Mouse (Mus musculus) right cerebral cortex, postnatal 36 days (tissue): Measurements from ENCODE around the gene Ankrd28.

Source experiments
- DNase-seq, 2 experiments: peaks; one replicate each; pipeline ENCODE4 v3.0.0; 2022; ENCODE audit warnings: low spot score in 2 of 2, mixed read lengths in 1 of 2

The Ankrd28 gene

DNA sequence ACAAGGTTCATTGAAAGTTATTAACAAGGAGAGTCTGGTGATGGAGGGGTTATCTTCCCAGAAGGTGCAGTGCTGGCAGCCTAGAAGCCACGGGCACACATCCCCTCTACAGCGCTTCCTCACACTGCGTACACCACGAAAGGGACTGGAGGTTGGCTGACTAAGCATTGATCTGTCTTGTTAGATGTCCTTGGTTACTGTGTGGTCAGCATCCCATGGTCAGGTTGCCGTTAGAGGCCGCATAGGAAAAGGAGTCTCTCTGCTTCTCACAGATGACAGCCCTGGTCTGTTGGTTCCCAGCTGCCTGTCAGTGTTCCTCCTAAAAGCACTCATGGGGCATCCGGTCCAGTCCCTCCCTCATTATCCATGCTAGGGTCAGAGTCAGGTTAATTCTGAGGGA is 179.2 kb downstream of the Ankrd28 start:
- no peak for DNase-seq

DNA sequence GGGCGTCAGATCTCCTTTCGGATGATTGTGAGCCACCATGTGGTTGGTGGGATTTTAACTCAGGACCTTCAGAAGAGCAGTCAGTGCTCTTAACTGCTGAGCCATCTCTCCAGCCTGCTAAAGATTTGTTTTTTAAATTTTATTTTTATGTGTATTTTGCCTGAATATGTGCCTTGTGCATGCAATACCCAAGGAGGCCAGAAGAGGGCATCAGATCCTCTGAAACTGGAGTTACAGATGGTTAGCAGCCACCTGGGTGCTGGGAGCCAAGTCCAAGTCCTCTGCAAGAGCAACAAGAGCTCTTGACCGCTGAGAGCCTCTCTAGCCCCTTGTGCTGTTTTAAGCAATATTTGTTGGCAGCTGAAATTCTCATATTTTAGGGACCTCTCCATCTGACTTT is 180.1 kb downstream of the Ankrd28 start:
- no peak for DNase-seq
